Mouse (Mus musculus): ENCODE measurements around the gene Exoc6b.
"Not testable (repeated sequence)": the region's sequence is repeated elsewhere in the genome, so short reads cannot be mapped to it uniquely, and the experiment has no call there.

Exoc6b gene

DNA sequence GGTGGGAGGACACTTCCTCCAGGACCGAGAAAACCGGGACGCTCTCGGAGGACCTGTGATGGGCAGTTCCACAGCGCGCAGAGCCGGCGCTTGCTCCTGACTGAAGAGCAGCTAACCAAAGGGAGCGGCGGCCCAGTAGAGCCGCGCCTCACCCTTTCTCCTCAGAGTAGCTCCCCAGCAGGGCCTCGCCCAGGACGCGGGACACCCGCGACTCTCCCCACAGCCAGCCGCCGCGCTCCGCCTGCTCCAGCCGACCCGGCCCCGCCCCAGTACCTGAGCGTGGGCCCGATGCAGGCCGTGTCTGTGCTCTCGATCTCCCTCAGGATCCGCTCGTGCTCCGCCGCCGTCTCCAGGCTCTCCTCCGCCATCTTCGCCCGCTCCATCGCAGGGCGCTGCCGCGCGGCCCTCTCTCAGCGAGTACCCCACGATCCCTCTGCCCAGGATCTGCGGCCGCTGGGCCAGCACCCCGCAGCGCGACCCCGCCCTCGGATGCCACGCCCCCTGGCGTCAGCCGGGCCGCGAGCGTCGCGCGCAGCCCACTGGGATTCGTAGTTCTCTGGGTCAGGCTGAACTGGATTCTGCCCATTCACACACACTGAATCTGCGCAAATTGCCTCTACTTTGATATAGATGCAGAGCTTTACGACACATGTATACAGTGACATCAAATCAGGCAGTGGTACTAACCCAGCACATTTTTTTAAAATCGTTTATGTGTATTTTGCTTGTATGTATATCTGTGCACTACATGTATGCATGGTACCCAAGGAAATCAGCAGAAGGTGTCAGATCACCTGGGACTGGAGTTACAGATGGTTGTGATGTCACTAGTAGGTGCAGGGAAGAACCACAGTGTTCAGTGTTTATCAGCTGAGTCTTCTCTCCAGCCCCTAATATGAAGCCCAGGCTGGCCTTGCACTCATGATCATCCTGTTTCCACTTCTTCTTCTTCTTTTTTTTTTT is at the start of gene Exoc6b:
TSS of gene Exoc6b (minus strand) at position 491 of the 963 bp plus-strand sequence.
- peak; percentile 80 for DNase-seq (ENCODE audit: low spot score)

GRCm38 (mm10) chr6:85117545-85118511 is 48.5 kb upstream of the Exoc6b start:
- peak; percentile 78 for DNase-seq (ENCODE audit: low spot score)

DNA sequence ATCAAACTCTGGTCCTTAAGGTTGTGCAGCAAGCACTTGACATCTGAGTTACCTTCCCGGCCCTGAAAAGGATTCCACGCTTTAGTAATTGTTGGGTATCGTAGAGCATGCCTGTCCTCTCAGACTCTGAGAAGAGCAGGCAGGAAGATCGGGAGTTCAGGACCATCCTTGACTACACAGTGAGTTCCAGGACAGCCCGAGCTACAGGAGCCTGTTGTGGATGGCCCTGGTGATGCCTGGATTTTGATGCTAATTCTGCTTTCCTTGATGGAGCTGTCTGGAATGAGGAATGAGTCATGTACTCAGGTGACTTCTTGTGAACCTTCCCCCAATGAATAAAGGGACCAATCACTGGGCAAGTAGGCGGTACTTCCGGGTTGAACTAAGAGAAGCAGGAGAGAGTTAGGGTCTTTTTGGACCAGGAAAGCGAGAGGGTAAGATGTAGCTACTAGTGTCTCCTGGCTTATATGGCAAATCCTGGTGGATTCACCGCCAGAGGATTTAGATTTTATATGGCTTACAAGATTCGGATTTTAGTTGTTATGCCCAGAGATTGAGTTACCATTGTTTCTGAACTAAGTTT is 35.8 kb upstream of the Exoc6b start:
- DNase-seq (ENCODE audit: low spot score): no peak

DNA sequence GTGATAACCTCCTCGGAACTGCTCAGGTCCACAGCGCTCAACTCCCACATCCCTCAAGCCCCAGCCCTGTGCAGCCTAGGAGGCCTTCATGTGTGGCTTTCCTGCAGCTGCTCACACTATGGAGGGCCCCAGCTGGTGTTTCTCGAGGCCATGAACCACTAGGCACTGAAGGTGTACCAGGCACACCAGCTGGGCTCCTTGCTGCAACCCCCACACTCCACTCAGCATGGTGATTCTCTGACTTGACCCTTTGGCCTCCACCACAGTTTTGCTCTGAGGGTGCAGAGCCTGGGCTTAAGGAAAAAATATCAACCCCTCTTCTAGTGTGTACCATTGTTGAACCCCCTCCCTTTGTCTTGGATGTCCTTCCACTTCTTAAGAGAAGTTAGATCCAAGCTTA is 34.0 kb upstream of the Exoc6b start:
- DNase-seq (ENCODE audit: low spot score): no peak

DNA sequence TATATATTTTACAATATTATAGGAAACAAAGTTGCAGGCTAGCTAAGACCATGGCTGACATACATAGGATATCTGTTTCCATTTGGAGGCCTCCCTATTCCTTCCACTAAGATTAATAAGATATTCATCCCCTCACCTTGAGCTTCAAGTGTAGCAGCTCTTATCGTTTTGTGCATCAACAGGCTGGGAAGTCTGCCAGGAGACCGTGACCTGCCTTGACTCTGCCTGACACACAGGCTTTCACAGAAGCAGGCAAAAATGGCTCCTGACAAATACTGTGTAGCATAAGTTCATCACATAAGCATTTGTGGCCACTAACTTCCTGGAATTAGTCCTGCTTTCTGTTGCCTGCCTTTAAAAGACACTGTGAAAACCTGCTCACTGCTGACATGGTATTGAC is 27.1 kb upstream of the Exoc6b start:
- no peak for DNase-seq (ENCODE audit: low spot score)

- no peak for DNase-seq (ENCODE audit: low spot score)
Measured at GRCm38 (mm10) chr6:85087425-85087824, 18.1 kb upstream of the Exoc6b start.

DNA sequence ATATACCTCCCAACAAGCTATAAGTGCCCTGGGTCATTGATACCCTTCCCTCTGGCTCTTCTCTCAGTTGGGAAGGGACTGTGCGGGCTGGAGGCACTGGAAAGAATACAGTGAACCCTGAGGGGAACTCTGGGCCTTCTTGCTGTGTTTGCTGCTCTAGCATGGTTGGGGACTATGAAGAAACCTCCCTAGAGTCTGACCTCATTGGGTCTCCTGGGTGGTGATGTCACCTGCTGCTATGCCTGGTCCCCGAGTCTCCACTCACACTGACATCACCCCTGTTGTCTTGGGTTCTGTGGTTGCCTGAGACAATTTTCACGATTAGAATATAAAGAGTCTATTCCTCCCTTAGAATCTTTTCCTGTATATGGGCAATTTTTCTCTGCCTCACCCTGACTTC is 17.3 kb upstream of the Exoc6b start:
- DNase-seq (ENCODE audit: low spot score): peak; percentile 14

- DNase-seq (ENCODE audit: low spot score): not testable (repeated sequence)
Measured at GRCm38 (mm10) chr6:85076179-85076720, 6.9 kb upstream of the Exoc6b start.

- DNase-seq (ENCODE audit: low spot score): no peak
Measured at GRCm38 (mm10) chr6:85074996-85075395, 5.7 kb upstream of the Exoc6b start.

DNA sequence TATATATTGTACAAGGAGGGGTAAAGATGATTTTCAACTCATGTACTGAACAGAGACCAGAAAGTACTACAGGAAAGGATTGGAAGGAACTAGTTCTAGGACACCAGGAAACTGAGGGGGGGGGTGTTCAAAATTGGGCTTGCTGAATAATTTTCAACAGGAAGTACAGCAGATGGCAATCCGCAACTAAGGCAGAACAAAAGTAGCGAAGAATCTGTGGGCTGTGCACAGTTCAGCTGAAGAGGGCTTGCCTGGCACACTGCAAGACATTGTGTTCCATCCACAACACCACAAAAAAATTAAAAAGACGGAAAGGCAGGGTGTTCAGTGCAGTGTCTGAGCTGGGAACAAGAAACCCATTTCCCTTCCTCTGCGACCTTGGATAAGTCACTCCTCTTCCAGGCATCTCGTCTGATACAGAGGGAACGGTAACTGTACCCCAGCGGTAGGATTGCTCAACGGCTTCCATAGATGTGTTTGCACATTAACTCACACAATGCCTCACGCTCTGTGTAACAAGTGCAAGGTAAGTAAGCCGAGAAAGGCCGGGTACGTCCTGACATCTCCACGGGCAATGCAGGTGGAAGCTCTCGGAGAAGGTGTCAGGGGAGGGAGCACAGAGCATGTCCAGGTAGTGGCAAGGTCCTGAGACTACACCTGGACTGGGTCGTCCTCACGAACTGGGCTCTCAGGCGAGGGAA is 841 bp downstream of the Exoc6b start:
- DNase-seq (ENCODE audit: low spot score): peak; percentile 23

DNA sequence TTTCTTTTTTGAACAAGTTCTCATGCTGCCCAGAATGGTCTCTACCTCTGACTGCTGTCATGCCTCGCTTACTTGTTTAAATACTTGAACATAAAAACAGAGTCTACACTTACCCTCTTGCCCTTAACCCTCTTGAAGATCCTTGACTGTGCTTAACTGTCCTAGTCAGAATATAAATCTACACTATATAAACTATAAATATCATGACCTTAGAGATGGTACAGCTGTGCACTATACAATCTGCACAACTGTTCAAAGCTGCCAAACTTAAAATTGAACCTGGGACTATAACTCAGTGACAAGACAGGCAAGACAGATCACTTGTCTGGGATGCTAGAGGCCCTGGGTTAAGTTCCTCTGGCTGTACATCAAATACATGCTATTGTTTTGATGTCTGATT is 11.7 kb downstream of the Exoc6b start:
- no peak for DNase-seq (ENCODE audit: low spot score)

DNA sequence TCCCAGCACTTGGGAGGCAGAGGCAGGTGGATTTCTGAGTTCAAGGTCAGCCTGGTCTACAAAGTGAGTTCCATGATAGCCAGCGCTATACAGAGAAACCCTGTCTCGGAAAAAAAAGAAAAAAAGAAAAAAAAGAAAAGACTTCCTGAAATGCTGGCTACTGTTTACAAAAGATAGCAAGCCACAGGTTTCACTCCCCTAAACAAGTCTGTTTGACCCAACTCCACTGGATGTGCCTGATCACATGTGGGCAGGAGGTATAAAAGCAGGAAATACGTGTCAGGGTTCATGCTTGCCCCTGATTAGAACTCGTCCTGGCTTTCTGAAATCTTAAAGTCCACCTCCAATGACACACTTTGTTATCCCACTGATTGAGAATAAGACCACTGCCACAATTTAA is 18.2 kb downstream of the Exoc6b start:
- no peak for DNase-seq (ENCODE audit: low spot score)

- DNase-seq (ENCODE audit: low spot score): no peak
Measured at GRCm38 (mm10) chr6:85046531-85046930, 22.8 kb downstream of the Exoc6b start.

DNA sequence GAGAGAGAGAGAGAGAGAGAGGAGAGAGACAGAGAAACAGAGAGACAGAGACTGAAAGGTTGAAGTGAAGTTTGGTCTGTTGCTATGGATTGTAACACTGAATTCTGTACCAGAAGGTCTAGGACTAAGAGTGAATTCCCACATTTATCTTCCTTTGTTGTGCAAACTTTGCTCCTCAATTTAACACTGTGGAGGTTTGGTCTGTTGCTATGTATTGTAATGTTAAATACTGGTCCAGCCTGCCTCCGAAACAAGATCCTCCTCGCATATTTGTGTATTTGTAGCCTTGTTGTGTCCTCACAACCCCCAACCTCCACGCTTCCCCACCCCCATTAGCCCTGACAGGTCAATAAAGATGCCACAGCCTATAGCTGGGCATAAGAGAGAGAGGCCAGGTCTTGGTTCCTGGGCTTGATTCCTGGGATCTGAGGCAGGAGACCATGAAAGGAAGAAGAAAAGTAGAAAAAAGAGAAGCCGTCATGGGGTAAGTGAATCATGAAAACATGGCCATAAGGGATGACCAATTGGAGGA is 24.6 kb downstream of the Exoc6b start:
- DNase-seq (ENCODE audit: low spot score): no peak

GRCm38 (mm10) chr6:85037677-85038076 is 31.6 kb downstream of the Exoc6b start:
- DNase-seq (ENCODE audit: low spot score): peak; percentile 86

- no peak for DNase-seq (ENCODE audit: low spot score)
Measured at GRCm38 (mm10) chr6:85029671-85030070, 39.6 kb downstream of the Exoc6b start.

- no peak for DNase-seq (ENCODE audit: low spot score)
Measured at GRCm38 (mm10) chr6:85024403-85024802, 44.9 kb downstream of the Exoc6b start.

- DNase-seq (ENCODE audit: low spot score): peak; percentile 71
Measured at GRCm38 (mm10) chr6:85017011-85017410, 52.3 kb downstream of the Exoc6b start.

- no peak for DNase-seq (ENCODE audit: low spot score)
Measured at GRCm38 (mm10) chr6:85013906-85014305, 55.4 kb downstream of the Exoc6b start.

GRCm38 (mm10) chr6:85010397-85010796 is 58.9 kb downstream of the Exoc6b start:
- DNase-seq (ENCODE audit: low spot score): no peak

- DNase-seq (ENCODE audit: low spot score): no peak
Measured at GRCm38 (mm10) chr6:84995418-84995817, 73.9 kb downstream of the Exoc6b start.

Data from adipocyte (in vitro differentiated cells).